Mouse (Mus musculus) MEL (cell line): ENCODE data around the gene Tnfaip8l2. TPM values are rescaled to one million over a fixed set of nuclear protein-coding genes. Genes with fewer than 3 reads are reported as not detected.

Source experiments
- DNase-seq: peaks from one replicate; pipeline ENCODE4 v3.0.0; 2011; ENCODE audit warnings: low read depth, low spot score
- H3K27ac ChIP-seq: 2 replicates; pipeline ENCODE4 v1.5.1; 2012; ENCODE audit warnings: low read depth, mild to moderate bottlenecking, control low read depth, low read length, moderate library complexity; ENCODE audit not compliant: control insufficient read depth
- H3K27me3 ChIP-seq, 2 experiments: fragments of 150-350 bp in 1 of 2; sonication (generic) in 1 of 2; 2 replicates each; pipeline ENCODE4 v1.6.1; 2012; ENCODE audit warnings: low read length in 2 of 2, mild to moderate bottlenecking in 2 of 2, improper control_type of control experiment in 1 of 2, moderate library complexity in 1 of 2; ENCODE audit not compliant: insufficient read depth in 2 of 2, control insufficient read depth in 1 of 2
- H3K36me3 ChIP-seq, 2 experiments: 2 replicates each; pipeline ENCODE4 v1.6.1; 2012 to 2014; ENCODE audit warnings: low read length in 2 of 2, improper control_type of control experiment in 1 of 2, inconsistent platforms in 1 of 2, mild to moderate bottlenecking in 1 of 2; ENCODE audit not compliant: insufficient read depth in 2 of 2, control insufficient read depth in 1 of 2
- H3K4me1 ChIP-seq, 2 experiments: fragments of 150-350 bp in 1 of 2; sonication (generic) in 1 of 2; 2 replicates each; pipeline ENCODE4 v1.6.1; 2012; ENCODE audit warnings: low read length in 2 of 2, improper control_type of control experiment in 1 of 2, mild to moderate bottlenecking in 1 of 2; ENCODE audit not compliant: insufficient read depth in 2 of 2, control insufficient read depth in 1 of 2
- H3K4me3 ChIP-seq, 2 experiments: fragments of 150-350 bp in 1 of 2; sonication (generic) in 1 of 2; 2 replicates each; pipeline ENCODE4 v1.5.1; 2012; ENCODE audit warnings: low read depth in 2 of 2, low read length in 2 of 2, mild to moderate bottlenecking in 2 of 2, moderate library complexity in 2 of 2, control low read depth in 1 of 2, improper control_type of control experiment in 1 of 2; ENCODE audit not compliant: control insufficient read depth in 1 of 2, insufficient read depth in 1 of 2
- H3K79me2 ChIP-seq: 2 replicates; pipeline ENCODE4 v1.6.1; 2012; ENCODE audit warnings: mild to moderate bottlenecking, low read length, moderate library complexity; ENCODE audit not compliant: control insufficient read depth, poor library complexity, insufficient read depth
- H3K9ac ChIP-seq: 2 replicates; pipeline ENCODE4 v1.6.1; 2012; ENCODE audit warnings: low read depth, mild to moderate bottlenecking, control low read depth, low read length, moderate library complexity; ENCODE audit not compliant: control insufficient read depth, poor library complexity, severe bottlenecking
- H3K9me3 ChIP-seq: fragments of 150-350 bp; sonication (generic); replicated peaks from 2 replicates; pipeline ENCODE4 v1.6.1; 2012; ENCODE audit warnings: mild to moderate bottlenecking, low read length, improper control_type of control experiment, moderate library complexity; ENCODE audit not compliant: insufficient read depth
- BHLHE40 ChIP-seq: IDR thresholded peaks from 2 replicates; pipeline ENCODE4 v1.6.1; 2012; ENCODE audit warnings: low read depth, mild to moderate bottlenecking, inconsistent platforms, low read length, improper control_type of control experiment, borderline replicate concordance
- CHD2 ChIP-seq: IDR thresholded peaks from 2 replicates; pipeline ENCODE4 v1.6.1; 2011; ENCODE audit warnings: low read length, improper control_type of control experiment
- GABPA ChIP-seq: IDR thresholded peaks from 2 replicates; pipeline ENCODE4 v1.6.1; 2012; ENCODE audit warnings: low read depth, mild to moderate bottlenecking, inconsistent platforms, low read length, improper control_type of control experiment, moderate library complexity
- GATA1 ChIP-seq: IDR thresholded peaks from 2 replicates; pipeline ENCODE4 v1.6.1; 2011; ENCODE audit warnings: low read depth, low read length, improper control_type of control experiment
- JUND ChIP-seq: IDR thresholded peaks from 2 replicates; pipeline ENCODE4 v1.6.1; 2011; ENCODE audit warnings: low read depth, mild to moderate bottlenecking, improper control_type of control experiment, low read length
- MAFK ChIP-seq: IDR thresholded peaks from 2 replicates; pipeline ENCODE4 v1.6.1; 2011; ENCODE audit warnings: low read depth, mild to moderate bottlenecking, low read length, improper control_type of control experiment, borderline replicate concordance
- MAX ChIP-seq: IDR thresholded peaks from 2 replicates; pipeline ENCODE4 v1.6.1; 2011; ENCODE audit warnings: low read length, improper control_type of control experiment
- MEF2A ChIP-seq: IDR thresholded peaks from 2 replicates; pipeline ENCODE4 v1.6.1; 2014; ENCODE audit warnings: low read depth, mild to moderate bottlenecking, inconsistent platforms, low read length, improper control_type of control experiment; ENCODE audit not compliant: poor library complexity, insufficient replicate concordance, severe bottlenecking; ENCODE audit errors: extremely low read depth
- MXI1 ChIP-seq: IDR thresholded peaks from 2 replicates; pipeline ENCODE4 v1.6.1; 2011; ENCODE audit warnings: mild to moderate bottlenecking, low read depth, low read length, improper control_type of control experiment
- MYB ChIP-seq: IDR thresholded peaks from 2 replicates; pipeline ENCODE4 v1.6.1; 2011; ENCODE audit warnings: mild to moderate bottlenecking, low read depth, low read length, improper control_type of control experiment
- MYC ChIP-seq: IDR thresholded peaks from 2 replicates; pipeline ENCODE4 v1.6.1; 2011; ENCODE audit warnings: low read depth, mild to moderate bottlenecking, low read length, improper control_type of control experiment, moderate library complexity
- POLR2A ChIP-seq, 2 experiments: IDR thresholded peaks; 2 replicates each; pipeline ENCODE4 v1.6.1; 2011 to 2012; ENCODE audit warnings: low read length in 2 of 2, mild to moderate bottlenecking in 2 of 2, control low read depth in 1 of 2, improper control_type of control experiment in 1 of 2, low read depth in 1 of 2, moderate library complexity in 1 of 2; ENCODE audit not compliant: control insufficient read depth in 1 of 2, insufficient read depth in 1 of 2, poor library complexity in 1 of 2
- POLR2AphosphoS2 ChIP-seq: IDR thresholded peaks from 2 replicates; pipeline ENCODE4 v1.6.1; 2011; ENCODE audit warnings: low read length, improper control_type of control experiment
- POLR2AphosphoS5 ChIP-seq: IDR thresholded peaks from 2 replicates; pipeline ENCODE4 v1.6.1; 2012; ENCODE audit warnings: low read depth, borderline replicate concordance, mild to moderate bottlenecking, inconsistent platforms, low read length, moderate library complexity, mixed read lengths
- RCOR1 ChIP-seq: IDR thresholded peaks from 2 replicates; pipeline ENCODE4 v1.6.1; 2012; ENCODE audit warnings: low read depth, mild to moderate bottlenecking, inconsistent platforms, low read length, improper control_type of control experiment
- SIN3A ChIP-seq: IDR thresholded peaks from 2 replicates; pipeline ENCODE4 v1.6.1; 2012; ENCODE audit warnings: low read length, improper control_type of control experiment, inconsistent platforms
- SMC3 ChIP-seq: IDR thresholded peaks from 2 replicates; pipeline ENCODE4 v1.6.1; 2011; ENCODE audit warnings: low read depth, low read length, improper control_type of control experiment
- TAL1 ChIP-seq: IDR thresholded peaks from 2 replicates; pipeline ENCODE4 v1.6.1; 2012; ENCODE audit warnings: mild to moderate bottlenecking, inconsistent platforms, low read length, moderate library complexity, mixed read lengths
- TBP ChIP-seq: IDR thresholded peaks from 2 replicates; pipeline ENCODE4 v1.8.0; 2011; ENCODE audit warnings: low read depth, low read length, improper control_type of control experiment
- TCF12 ChIP-seq: IDR thresholded peaks from 2 replicates; pipeline ENCODE4 v1.6.1; 2014; ENCODE audit warnings: low read depth, mild to moderate bottlenecking, inconsistent platforms, low read length, improper control_type of control experiment, moderate library complexity
- USF1 ChIP-seq: IDR thresholded peaks from 2 replicates; pipeline ENCODE4 v1.6.1; 2014; ENCODE audit warnings: low read depth, mild to moderate bottlenecking, inconsistent platforms, low read length, improper control_type of control experiment, moderate library complexity
- USF2 ChIP-seq, 2 experiments: IDR thresholded peaks; 2 replicates each; pipeline ENCODE4 v1.6.1; 2011 to 2012; ENCODE audit warnings: improper control_type of control experiment in 2 of 2, low read length in 2 of 2, borderline replicate concordance in 1 of 2, inconsistent platforms in 1 of 2, low read depth in 1 of 2, mild to moderate bottlenecking in 1 of 2; ENCODE audit not compliant: insufficient read depth in 1 of 2
- ZKSCAN1 ChIP-seq: IDR thresholded peaks from 2 replicates; pipeline ENCODE4 v1.6.1; 2012; ENCODE audit warnings: low read depth, mild to moderate bottlenecking, inconsistent platforms, low read length, improper control_type of control experiment, moderate library complexity
- ZNF384 ChIP-seq: IDR thresholded peaks from 2 replicates; pipeline ENCODE4 v1.6.1; 2012; ENCODE audit warnings: low read depth, mild to moderate bottlenecking, inconsistent platforms, low read length, improper control_type of control experiment
- polyA plus RNA-seq, 2 experiments: library from polyadenylated mRNA; stranded (reverse) in 1 of 2; unstranded in 1 of 2; fragments of >175 nt in 1 of 2; fragments of >200 nt in 1 of 2; gene quantifications; 2 replicates each; pipeline versions ENCODE4 v1.2.1 to v1.2.4; 2012; ENCODE audit warnings: low replicate concordance in 2 of 2, low read depth in 1 of 2; ENCODE audit not compliant: insufficient read length in 2 of 2, insufficient read depth in 1 of 2, missing spikeins in 1 of 2
- total RNA-seq: library from RNA; depleted of rRNA; stranded (reverse); fragments of 300-350 nt; gene quantifications from 2 replicates; pipeline ENCODE4 v1.2.3, GENCODE M21; 2012

Gene Tnfaip8l2
- total and polyA plus RNA-seq, 3 experiments = 3.1 to 5.8 TPM; not detected in 1

- Histone ChIP-seq H3K9me3 (no peaks in the 10 kb centered on the region), H3K4me1 (peaks cover 20 to 29% of the 10 kb centered on the region in 2 experiments), H3K4me3 (no peak overlapping the region), H3K36me3 (peaks cover 0 to 29% of the 10 kb centered on the region in 2 experiments; a peak in 3 of 4 replicates), H3K27me3 (no peaks in the 10 kb centered on the region), H3K9ac (no peak overlapping the region), H3K79me2 (0 out of 2 replicates have a peak, but pooled peaks cover 5% of the 10 kb centered on the region), H3K27ac (no peak overlapping the region)
- no peak for DNase-seq
- TF ChIP-seq GATA1 (no peak), POLR2AphosphoS2 (no peak)
These were observed 1.9 kb downstream of the Tnfaip8l2 start for GRCm38 (mm10) chr3:95140289-95140595.

GRCm38 (mm10) chr3:95139586-95140288 lies 2.4 kb downstream of the Tnfaip8l2 start:
- Histone ChIP-seq H3K9ac (no peak overlapping the region), H3K9me3 (no peaks in the 10 kb centered on the region), H3K27me3 (no peaks in the 10 kb centered on the region), H3K4me1 (peaks cover 20 to 29% of the 10 kb centered on the region in 2 experiments), H3K4me3 (no peak overlapping the region), H3K79me2 (0 out of 2 replicates have a peak, but pooled peaks cover 5% of the 10 kb centered on the region), H3K36me3 (peaks cover 0 to 30% of the 10 kb centered on the region in 2 experiments; a peak in 3 of 4 replicates), H3K27ac (no peak overlapping the region)
- no peak for DNase-seq
- TF ChIP-seq TCF12 = no peak
- TF ChIP-seq USF1 = peak; percentile 54; the same call in 1 of the 2 replicates

GRCm38 (mm10) chr3:95136336-95136735 lies 5.8 kb downstream of the Tnfaip8l2 start:
- no peaks in the 10 kb centered on the region for H3K27me3 ChIP-seq
- no peaks in the 10 kb centered on the region for H3K9me3 ChIP-seq
- H3K36me3 ChIP-seq = peaks cover 0 to 24% of the 10 kb centered on the region in 2 experiments
- peak overlapping the region; percentile 55 to 86 for H3K4me3 ChIP-seq
- peak overlapping the region; percentile 79 for H3K27ac ChIP-seq
- H3K79me2 ChIP-seq = peaks cover 11% of the 10 kb centered on the region
- peak overlapping the region; percentile 45 for H3K9ac ChIP-seq
- peaks cover 12 to 25% of the 10 kb centered on the region in 2 experiments for H3K4me1 ChIP-seq
- DNase-seq = peak; percentile 63
- TF ChIP-seq JUND (no peak), MAX (peak; percentile 89), ZKSCAN1 (no peak), TCF12 (0 out of 2 replicates have a peak, but pooled peaks have one; percentile 4), MYC (peak; percentile 86), GABPA (no peak), POLR2A (IDR thresholded peaks at IDR 0.05; ENCODE audit: control insufficient read depth in 1 of 2, insufficient read depth in 1 of 2, low read depth in 1 of 2, low read length in 2 of 2, poor library complexity in 1 of 2) (no peak), BHLHE40 (peak; percentile 94), ZNF384 (no peak), POLR2AphosphoS5 (no peak), RCOR1 (no peak), TAL1 (peak; percentile 14; the same call in 1 of the 2 replicates), USF2 (IDR thresholded peaks at IDR 0.05; ENCODE audit: borderline replicate concordance in 1 of 2, insufficient read depth in 1 of 2, low read depth in 1 of 2, low read length in 2 of 2) (peak in 1 of 2 experiments; percentile 71; a peak in 2 of 4 replicates), MEF2A (no peak), TBP (no peak), MAFK (no peak), SMC3 (no peak), MXI1 (peak; percentile 76; the same call in 1 of the 2 replicates), SIN3A (peak; percentile 70; the same call in 1 of the 2 replicates), CHD2 (no peak), USF1 (peak; percentile 92), GATA1 (peak; percentile 29; the same call in 1 of the 2 replicates), MYB (no peak)
